Comparison of ENCODE assay signal across 7 mouse cellular contexts in the genomic region with DNA sequence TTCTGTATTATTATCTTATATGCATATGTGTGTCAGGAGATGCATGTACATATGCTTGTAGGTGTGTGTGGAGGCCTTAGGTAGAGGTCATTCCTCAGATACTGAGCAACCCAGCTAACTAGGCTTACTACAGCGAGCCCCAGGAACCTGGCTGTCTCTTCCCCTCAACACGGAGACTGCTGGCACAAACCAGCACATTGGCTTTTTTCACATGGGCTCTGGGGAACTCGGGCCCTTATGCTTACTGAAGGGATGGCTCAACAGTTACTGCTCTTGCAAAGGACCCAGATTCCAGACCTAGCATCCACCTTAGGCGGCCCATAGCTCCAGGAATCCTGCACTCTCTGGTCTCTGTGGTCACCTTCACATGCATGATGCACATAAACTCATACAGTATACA.
"Had no signal": no experiment of that assay in that cellular context is flagged by ENCODE, and none has a peak within 500 bp of the region (broad histone marks: within the 10 kb centered on the region; RNA-seq: fewer than 3 reads in every experiment).

No protein-coding gene starts in this region.

- DNase-seq: lung, adult 2 months; lung, postnatal 14 days; lung, postnatal 36 days; right cerebral cortex, postnatal 14 days; thymus, adult 2 months; thymus, postnatal 25 days; thymus, postnatal 4 days had no signal
